Mouse (Mus musculus) kidney, postnatal 14 days (tissue): Measurements from ENCODE around the gene Zcchc24.

Experiments used
- DNase-seq: peaks from one replicate; pipeline ENCODE4 v3.0.0; 2022; ENCODE audit warnings: mixed read lengths

Zcchc24 gene

GRCm38 (mm10) chr14:25774100-25774499 is 5.3 kb upstream of the Zcchc24 start:
- no peak for DNase-seq

GRCm38 (mm10) chr14:25773039-25773438 is 4.2 kb upstream of the Zcchc24 start:
- DNase-seq, result no peak

GRCm38 (mm10) chr14:25769626-25770306 is 927 bp upstream of the Zcchc24 start:
- DNase-seq, result no peak

- peak; percentile 51 for DNase-seq
Measured at GRCm38 (mm10) chr14:25768261-25768893, 462 bp downstream of the Zcchc24 start.

- peak; percentile 62 for DNase-seq
Measured at GRCm38 (mm10) chr14:25767725-25768203, 1.1 kb downstream of the Zcchc24 start.

- no peak for DNase-seq
Measured at GRCm38 (mm10) chr14:25766441-25766840, 2.4 kb downstream of the Zcchc24 start.

GRCm38 (mm10) chr14:25765921-25766320 is 2.9 kb downstream of the Zcchc24 start:
- no peak for DNase-seq

- no peak for DNase-seq
Measured at GRCm38 (mm10) chr14:25765146-25765545, 3.7 kb downstream of the Zcchc24 start.

- no peak for DNase-seq
Measured at GRCm38 (mm10) chr14:25761184-25761583, 7.7 kb downstream of the Zcchc24 start.

- no peak for DNase-seq
Measured at GRCm38 (mm10) chr14:25759981-25760537, 8.8 kb downstream of the Zcchc24 start.

GRCm38 (mm10) chr14:25759551-25759950 is 9.3 kb downstream of the Zcchc24 start:
- no peak for DNase-seq

GRCm38 (mm10) chr14:25757917-25758316 is 10.9 kb downstream of the Zcchc24 start:
- no peak for DNase-seq

- DNase-seq, result no peak
Measured at GRCm38 (mm10) chr14:25756385-25756990, 12.4 kb downstream of the Zcchc24 start.

GRCm38 (mm10) chr14:25755541-25755940 is 13.3 kb downstream of the Zcchc24 start:
- no peak for DNase-seq

GRCm38 (mm10) chr14:25754531-25755484 is 14.0 kb downstream of the Zcchc24 start:
- DNase-seq, result no peak

- DNase-seq, result no peak
Measured at GRCm38 (mm10) chr14:25753021-25753420, 15.8 kb downstream of the Zcchc24 start.

- DNase-seq, result no peak
Measured at GRCm38 (mm10) chr14:25751067-25751466, 17.8 kb downstream of the Zcchc24 start.

GRCm38 (mm10) chr14:25750448-25751015 is 18.3 kb downstream of the Zcchc24 start:
- no peak for DNase-seq

GRCm38 (mm10) chr14:25749143-25749909 is 19.5 kb downstream of the Zcchc24 start:
- no peak for DNase-seq

- no peak for DNase-seq
Measured at GRCm38 (mm10) chr14:25747996-25748756, 20.7 kb downstream of the Zcchc24 start.
